8 mouse cellular contexts compared by ENCODE assay signal in the genomic region with DNA sequence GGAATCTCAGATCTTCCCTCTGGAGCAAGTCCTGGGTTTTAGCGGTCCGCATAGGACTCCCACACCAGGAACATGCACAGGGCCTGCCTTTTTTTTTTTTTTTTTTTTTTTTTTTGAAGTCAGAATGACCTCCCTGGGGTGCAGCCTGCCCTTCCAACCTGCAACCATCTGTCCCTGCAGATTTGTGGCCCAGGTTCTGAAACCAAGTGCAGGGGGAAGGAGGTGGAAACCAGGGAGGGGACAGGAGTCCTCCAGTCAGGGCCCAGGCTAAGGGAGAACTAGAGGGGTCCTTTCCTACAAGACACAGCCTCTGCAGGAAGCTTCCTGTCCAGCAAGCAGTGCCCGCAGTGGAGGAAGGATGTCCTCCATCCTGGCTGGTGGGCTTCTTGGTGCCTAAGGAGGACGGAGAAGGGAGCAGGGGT. TPM values are rescaled to one million over a fixed set of nuclear protein-coding genes. Genes with fewer than 3 reads are reported as not detected.
DNase-seq lines count a peak whose midpoint lies in the region; ATAC-seq and TF ChIP-seq lines count a peak whose summit lies in the region.

No protein-coding gene starts in this region.

- in situ Hi-C loops in Patski (cut with MboI; ENCODE audit: low pct_unique_long_range_greater_than_20kb) = loop anchor here (25.0 kb wide), 1 partner anchor 245 kb away; a partner anchor contains a TSS

- peak overlapping the region; percentile 81 for H3K4me3 ChIP-seq in kidney, embryonic 14.5 days (ENCODE audit: low read length)
- peak overlapping the region; percentile 95 for H3K4me3 ChIP-seq in embryonic fibroblast, embryonic 13.5 days (ENCODE audit: insufficient read depth, low read length)
- peak overlapping the region; percentile 83 for H3K4me3 ChIP-seq in intestine, postnatal 0 days (ENCODE audit: low read depth, low read length)
- peak overlapping the region; percentile 63 for H3K4me3 ChIP-seq in olfactory bulb, adult 2 months (ENCODE audit: insufficient read depth, low read depth, low read length)

- H3K27ac ChIP-seq in kidney, embryonic 14.5 days (ENCODE audit: low read depth, low read length) = no peak overlapping the region
- no peak overlapping the region for H3K27ac ChIP-seq in embryonic fibroblast, embryonic 13.5 days (ENCODE audit: insufficient read depth, low read length)
- H3K27ac ChIP-seq in intestine, postnatal 0 days (ENCODE audit: low read depth, low read length) = no peak overlapping the region
- peak overlapping the region; percentile 34 for H3K27ac ChIP-seq in olfactory bulb, adult 2 months (ENCODE audit: insufficient read depth, low read depth, low read length)

- POLR2A ChIA-PET in Patski (lab: Charles Lee) = interaction anchor here (0.5 kb wide), 1 partner anchor 718 kb away, joined by 3 read pairs; no protein-coding TSS in a partner anchor

- no peaks in the 10 kb centered on the region for H3K9me3 ChIP-seq in kidney, embryonic 14.5 days (ENCODE audit: control insufficient read depth, low read length)
- H3K9me3 ChIP-seq in intestine, postnatal 0 days (ENCODE audit: control insufficient read depth) = no peaks in the 10 kb centered on the region

- peak overlapping the region; percentile 77 for H3K9ac ChIP-seq in kidney, embryonic 14.5 days (ENCODE audit: low read depth, low read length)
- H3K9ac ChIP-seq in intestine, postnatal 0 days (ENCODE audit: low read depth, low read length) = peak overlapping the region; percentile 69

- CTCF ChIA-PET in Patski (lab: Charles Lee) = no interaction called here

- no peak for TF ChIP-seq CTCF in Patski (IDR thresholded peaks at IDR 0.05)
- TF ChIP-seq CTCF in embryonic fibroblast, embryonic 13.5 days (IDR thresholded peaks at IDR 0.05; ENCODE audit: borderline replicate concordance, insufficient read depth, low read length) = no peak
- no peak for TF ChIP-seq CTCF in intestine, postnatal 0 days (IDR thresholded peaks at IDR 0.05; ENCODE audit: low read depth)
- TF ChIP-seq CTCF in olfactory bulb, adult 2 months (IDR thresholded peaks at IDR 0.05; ENCODE audit: insufficient read depth, low read depth, low read length) = no peak

- peaks cover 19% of the 10 kb centered on the region for H3K36me3 ChIP-seq in kidney, embryonic 14.5 days (ENCODE audit: control insufficient read depth, insufficient read depth, low read length)
- H3K36me3 ChIP-seq in intestine, postnatal 0 days (ENCODE audit: control insufficient read depth, insufficient read depth) = peaks cover 22% of the 10 kb centered on the region

- ATAC-seq in kidney, embryonic 14.5 days (ENCODE audit: low FRiP score, low TSS enrichment) = no peak
- peak; percentile 10 for ATAC-seq in Patski
- no peak for ATAC-seq in intestine, postnatal 0 days

- 17% methylated on average over 4 of the region's 4 CpGs for WGBS in kidney, embryonic 14.5 days
- WGBS in intestine, postnatal 0 days = 29% methylated on average over 4 of the region's 4 CpGs
- 13% methylated on average over 4 of the region's 4 CpGs for WGBS in olfactory bulb, adult 2 months

- no peak for TF ChIP-seq POLR2A in embryonic fibroblast, embryonic 13.5 days (IDR thresholded peaks at IDR 0.05; ENCODE audit: low read depth, low read length)
- no peak for TF ChIP-seq POLR2A in olfactory bulb, adult 2 months (IDR thresholded peaks at IDR 0.05; ENCODE audit: insufficient read depth, low read depth, low read length)

- H3K27me3 ChIP-seq in kidney, embryonic 14.5 days (ENCODE audit: control insufficient read depth, insufficient read depth, low read length) = no peaks in the 10 kb centered on the region
- no peaks in the 10 kb centered on the region for H3K27me3 ChIP-seq in Patski
- no peaks in the 10 kb centered on the region for H3K27me3 ChIP-seq in intestine, postnatal 0 days (replicated peaks; ENCODE audit: control insufficient read depth, insufficient read depth, low read length)

- DNase-seq in kidney, adult 9 months = no peak
- DNase-seq in Patski (ENCODE audit: low read depth, low spot score) (no peak), adipocyte (ENCODE audit: low spot score) (no peak)
- DNase-seq in frontal cortex, postnatal 25 days (ENCODE audit: low spot score in 2 of 2) = no peak

- 0 out of 2 replicates have a peak, but pooled peaks cover 3% of the 10 kb centered on the region for H3K4me1 ChIP-seq in kidney, embryonic 14.5 days (ENCODE audit: control insufficient read depth, insufficient read depth, low read length)
- peaks cover 9% of the 10 kb centered on the region; the same call in 1 of the 2 replicates for H3K4me1 ChIP-seq in embryonic fibroblast, embryonic 13.5 days (ENCODE audit: control insufficient read depth, insufficient read depth, low read length)
- no peaks in the 10 kb centered on the region for H3K4me1 ChIP-seq in intestine, postnatal 0 days (replicated peaks; ENCODE audit: control insufficient read depth, insufficient read depth, low read length)
- peaks cover 17% of the 10 kb centered on the region for H3K4me1 ChIP-seq in olfactory bulb, adult 2 months (ENCODE audit: control insufficient read depth, insufficient read depth, low read length)

- H3K4me2 ChIP-seq in kidney, embryonic 14.5 days (replicated peaks; ENCODE audit: low read depth, low read length) = peak overlapping the region; percentile 77
- H3K4me2 ChIP-seq in intestine, postnatal 0 days (replicated peaks; ENCODE audit: low read depth) = peak overlapping the region; percentile 94

RNA-seq across cellular contexts. Expression of a gene that starts 0.8 kb away (rescaled TPM):
- polyA plus RNA-seq in kidney, embryonic 14.5 days (2014; fragmentation: Nextera tagmentation; extraction: Ambion mirVana) = 18.8 and 25.5 TPM in 2 replicates
- 62.0 TPM for polyA plus RNA-seq in Patski (2021)
- polyA plus RNA-seq in embryonic fibroblast, embryonic 13.5 days (2011; ENCODE audit: insufficient read length, low read depth, missing spikeins) = 54.7 and 60.8 TPM in 2 replicates
- polyA plus RNA-seq in intestine, postnatal 0 days (2015; fragmentation: Nextera tagmentation; extraction: Ambion mirVana) = 7.4 and 9.0 TPM in 2 replicates
- not detected in 2 replicates for polyA plus RNA-seq in olfactory bulb, adult 2 months (2012; ENCODE audit: insufficient read depth, insufficient read length, low replicate concordance, missing spikeins)

RNA-seq across cellular contexts. Expression of a gene that starts 7.3 kb away (rescaled TPM):
- 180 and 198 TPM in 2 replicates for polyA plus RNA-seq in kidney, embryonic 14.5 days (2014; fragmentation: Nextera tagmentation; extraction: Ambion mirVana)
- polyA plus RNA-seq in Patski (2021) = 47.6 TPM
- 51.4 and 59.6 TPM in 2 replicates for polyA plus RNA-seq in embryonic fibroblast, embryonic 13.5 days (2011; ENCODE audit: insufficient read length, low read depth, missing spikeins)
- polyA plus RNA-seq in intestine, postnatal 0 days (2015; fragmentation: Nextera tagmentation; extraction: Ambion mirVana) = 177 and 181 TPM in 2 replicates
- not detected in 2 replicates for polyA plus RNA-seq in olfactory bulb, adult 2 months (2012; ENCODE audit: insufficient read depth, insufficient read length, low replicate concordance, missing spikeins)

RNA-seq across cellular contexts. Expression of a gene that starts 7.7 kb away (rescaled TPM):
- 88.2 and 94.8 TPM in 2 replicates for polyA plus RNA-seq in kidney, embryonic 14.5 days (2014; fragmentation: Nextera tagmentation; extraction: Ambion mirVana)
- 87.0 TPM for polyA plus RNA-seq in Patski (2021)
- polyA plus RNA-seq in embryonic fibroblast, embryonic 13.5 days (2011; ENCODE audit: insufficient read length, low read depth, missing spikeins) = 43.6 and 48.8 TPM in 2 replicates
- 39.9 and 41.9 TPM in 2 replicates for polyA plus RNA-seq in intestine, postnatal 0 days (2015; fragmentation: Nextera tagmentation; extraction: Ambion mirVana)
- polyA plus RNA-seq in olfactory bulb, adult 2 months (2012; ENCODE audit: insufficient read depth, insufficient read length, low replicate concordance, missing spikeins) = not detected in 2 replicates

RNA-seq across cellular contexts. Expression of a gene that starts 7.8 kb away (rescaled TPM):
- 23.4 and 24.3 TPM in 2 replicates for polyA plus RNA-seq in kidney, embryonic 14.5 days (2014; fragmentation: Nextera tagmentation; extraction: Ambion mirVana)
- polyA plus RNA-seq in Patski (2021) = 22.3 TPM
- polyA plus RNA-seq in embryonic fibroblast, embryonic 13.5 days (2011; ENCODE audit: insufficient read length, low read depth, missing spikeins) = 25.5 and 27.1 TPM in 2 replicates
- 28.3 and 46.4 TPM in 2 replicates for polyA plus RNA-seq in intestine, postnatal 0 days (2015; fragmentation: Nextera tagmentation; extraction: Ambion mirVana)
- not detected in 2 replicates for polyA plus RNA-seq in olfactory bulb, adult 2 months (2012; ENCODE audit: insufficient read depth, insufficient read length, low replicate concordance, missing spikeins)

RNA-seq across cellular contexts. Expression of a gene that starts 18.1 kb away (rescaled TPM):
- 1.3 and 2.0 TPM in 2 replicates for polyA plus RNA-seq in kidney, embryonic 14.5 days (2014; fragmentation: Nextera tagmentation; extraction: Ambion mirVana)
- 2.9 TPM for polyA plus RNA-seq in Patski (2021)
- polyA plus RNA-seq in embryonic fibroblast, embryonic 13.5 days (2011; ENCODE audit: insufficient read length, low read depth, missing spikeins) = 1.6 and 3.1 TPM in 2 replicates
- 0.09 and 0.51 TPM in 2 replicates for polyA plus RNA-seq in intestine, postnatal 0 days (2015; fragmentation: Nextera tagmentation; extraction: Ambion mirVana)
- polyA plus RNA-seq in olfactory bulb, adult 2 months (2012; ENCODE audit: insufficient read depth, insufficient read length, low replicate concordance, missing spikeins) = not detected in 2 replicates

Comparison
In these comparisons a context has a peak if more than half of its experiments do, and no peak if none do; other contexts are left out.
1. RNA of a gene that starts 7.3 kb away (polyA plus RNA-seq): 180 to 198 TPM in kidney, embryonic 14.5 days, 177 to 181 TPM in intestine, postnatal 0 days, 51.4 to 59.6 TPM in embryonic fibroblast, embryonic 13.5 days and 47.6 TPM in Patski (single experiment); not detected in olfactory bulb, adult 2 months; every median in the first group is over 10 times any median in the second.
2. Peak in every context shown above with its lines, with median percentiles within 50 percentile points of each other: H3K4me3 ChIP-seq.